Mouse (Mus musculus) midbrain, embryonic 12.5 days (tissue): ENCODE data around the gene Sfta2. TPM values are rescaled to one million over a fixed set of nuclear protein-coding genes. Genes with fewer than 3 reads are reported as not detected.
A peak's percentile ranks its signal among the peaks of the same experiment; 100 is the strongest.

Experiments used
- ATAC-seq: fragments of 200-750 bp; cut with Nextera tagmentation; 2 replicates; pipeline ENCODE4 v1.8.0; 2017; ENCODE audit warnings: low read depth, moderate TSS enrichment, moderate library complexity; ENCODE audit not compliant: low FRiP score
- H3K27ac ChIP-seq: fragments of 300-500 bp; sonication (generic); replicated peaks from 2 replicates; pipeline ENCODE4 v1.5.1; 2016; ENCODE audit warnings: mild to moderate bottlenecking
- H3K27me3 ChIP-seq: fragments of 300-500 bp; sonication (generic); 2 replicates; pipeline ENCODE4 v1.6.1; 2016; ENCODE audit warnings: mild to moderate bottlenecking
- H3K36me3 ChIP-seq: fragments of 300-500 bp; sonication (generic); 2 replicates; pipeline ENCODE4 v1.6.1; 2016
- H3K4me1 ChIP-seq: fragments of 300-500 bp; sonication (generic); 2 replicates; pipeline ENCODE4 v1.6.1; 2016
- H3K4me2 ChIP-seq: fragments of 300-500 bp; sonication (generic); replicated peaks from 2 replicates; pipeline ENCODE4 v1.6.1; 2016; ENCODE audit warnings: mild to moderate bottlenecking, moderate library complexity
- H3K4me3 ChIP-seq: fragments of 300-500 bp; sonication (generic); 2 replicates; pipeline ENCODE4 v1.5.1; 2016; ENCODE audit warnings: mild to moderate bottlenecking
- H3K9ac ChIP-seq: fragments of 300-500 bp; sonication (generic); replicated peaks from 2 replicates; pipeline ENCODE4 v1.6.1; 2016; ENCODE audit warnings: mild to moderate bottlenecking, moderate library complexity
- H3K9me3 ChIP-seq: fragments of 300-500 bp; sonication (generic); 2 replicates; pipeline ENCODE4 v1.6.1; 2016; ENCODE audit warnings: mild to moderate bottlenecking
- WGBS: fragments of 180-500 bp; shearing (Covaris S2); methylation state at CpG from one replicate; pipeline ENCODE4 v1.1.7; 2016; 5-methylcytosine and 5-hydroxymethylcytosine counted together
- polyA plus RNA-seq: library from polyadenylated mRNA; unstranded; fragments of >200 nt; fragmentation: Nextera tagmentation; extraction: Ambion mirVana; gene quantifications from 2 replicates; pipeline ENCODE4 v1.2.1, GENCODE M21; 2016

Sfta2 gene
- polyA plus RNA-seq, 1 experiment from 2014 or later, result not detected

DNA sequence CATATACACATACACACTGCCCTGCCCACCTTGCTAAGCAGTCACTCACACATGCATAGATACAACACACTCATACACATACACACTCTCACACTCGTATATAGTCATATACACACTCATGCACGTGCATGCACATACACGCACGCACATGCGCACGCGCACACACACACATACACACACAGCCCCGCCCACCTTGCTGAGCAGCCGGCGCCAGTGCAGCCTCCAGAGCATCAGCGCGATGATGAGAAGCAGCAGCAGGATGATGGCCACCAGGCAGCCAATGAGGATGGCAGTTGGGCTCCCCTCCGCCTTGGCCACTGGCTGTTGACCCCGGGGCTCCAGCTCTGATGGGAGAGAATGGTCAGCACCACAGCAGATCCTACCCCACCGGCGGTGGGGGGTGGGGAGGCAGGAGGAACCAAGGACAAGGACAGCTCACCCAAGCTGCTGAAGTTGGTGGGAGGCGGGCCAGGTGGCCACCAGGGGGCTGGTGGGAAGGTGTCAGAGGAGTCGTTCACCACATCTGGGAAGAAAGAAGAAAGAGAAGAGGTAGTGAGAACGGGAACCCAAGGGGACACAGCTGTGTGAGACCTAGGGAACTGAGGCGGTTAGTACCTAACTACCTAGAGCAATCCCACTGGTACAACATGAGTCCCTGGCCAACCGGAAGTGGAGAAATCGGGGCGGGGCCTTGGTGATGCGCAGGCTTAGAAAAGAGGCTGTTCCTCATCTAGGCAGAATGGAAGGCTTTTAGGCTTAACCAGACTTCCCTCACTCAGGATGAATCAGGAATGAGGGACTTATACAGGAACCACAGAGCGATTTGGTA, 87.2 kb downstream of the Sfta2 start:
- Histone ChIP-seq H3K27ac (no peak overlapping the region), H3K4me3 (no peak overlapping the region), H3K9me3 (no peaks in the 10 kb centered on the region), H3K9ac (no peak overlapping the region), H3K27me3 (0 out of 2 replicates have a peak, but pooled peaks cover 3% of the 10 kb centered on the region), H3K4me2 (no peak overlapping the region), H3K36me3 (peaks cover 100% of the 10 kb centered on the region), H3K4me1 (peaks cover 17% of the 10 kb centered on the region)
- 90% methylated on average over 25 of the region's 25 CpGs for WGBS
- no peak for ATAC-seq

DNA sequence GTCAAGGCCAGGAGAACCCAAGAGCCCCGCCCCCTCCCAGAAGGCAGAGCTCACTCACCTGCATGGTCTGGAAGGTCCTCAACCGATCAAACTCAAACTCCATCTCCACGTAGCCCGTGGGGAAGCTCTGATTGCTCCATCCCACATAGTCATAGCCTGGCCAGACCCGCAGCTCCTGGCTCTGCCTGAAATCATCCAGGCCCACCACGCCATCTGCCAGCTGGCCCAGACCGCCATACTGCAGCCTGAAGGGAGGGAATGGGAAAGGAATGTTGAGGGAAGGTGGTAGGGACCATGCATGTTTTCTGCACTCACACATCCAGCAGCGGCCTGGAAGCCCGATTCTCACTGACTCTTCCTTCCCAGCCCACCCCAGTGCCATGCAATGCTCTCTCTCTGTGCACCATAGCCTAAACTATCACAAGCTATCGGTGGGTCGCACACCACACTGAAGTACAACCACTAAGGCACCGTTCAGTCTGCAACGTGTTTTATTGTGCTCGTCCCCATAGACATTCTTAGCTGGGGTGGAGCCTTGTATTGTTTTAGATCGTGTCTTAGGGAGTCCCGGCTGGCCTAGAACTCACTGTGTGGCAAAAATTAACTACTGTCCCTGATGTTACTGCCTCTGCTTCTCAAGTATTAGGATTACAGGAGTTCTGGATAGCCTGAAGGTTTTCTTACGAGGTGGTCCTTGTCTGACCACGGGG, 88.7 kb downstream of the Sfta2 start:
- H3K27me3 ChIP-seq, result 0 out of 2 replicates have a peak, but pooled peaks cover 3% of the 10 kb centered on the region
- 0 out of 2 replicates have a peak overlapping the region, but pooled peaks have one; percentile 15 for H3K27ac ChIP-seq
- WGBS, result 93% methylated on average over 18 of the region's 18 CpGs
- ATAC-seq, result no peak
- no peak overlapping the region for H3K4me3 ChIP-seq
- no peak overlapping the region for H3K4me2 ChIP-seq
- no peak overlapping the region for H3K9ac ChIP-seq
- H3K36me3 ChIP-seq, result peaks cover 93% of the 10 kb centered on the region
- no peaks in the 10 kb centered on the region for H3K9me3 ChIP-seq
- peaks cover 16% of the 10 kb centered on the region for H3K4me1 ChIP-seq

DNA sequence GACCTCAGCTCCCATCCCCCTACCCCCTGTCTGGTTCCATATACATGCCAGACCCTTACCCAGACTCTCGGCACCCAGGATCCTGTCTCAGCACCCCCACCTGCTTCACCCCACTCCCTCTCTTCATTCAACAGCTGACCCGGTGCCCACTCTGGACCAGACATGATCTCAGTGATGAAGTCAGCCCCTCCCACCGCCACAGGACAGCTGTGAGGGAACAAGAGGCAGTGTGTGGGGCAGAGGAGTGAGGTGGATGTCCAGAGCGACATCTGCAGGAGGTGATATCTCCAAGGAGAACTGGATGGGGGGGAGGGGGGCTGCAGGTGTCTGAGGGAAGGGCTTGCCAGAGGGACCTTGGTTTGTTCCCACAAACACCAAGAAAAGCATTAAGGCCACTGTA, 90.5 kb downstream of the Sfta2 start:
- 85% methylated on average over 4 of the region's 4 CpGs for WGBS
- no peak overlapping the region for H3K4me3 ChIP-seq
- no peak overlapping the region for H3K27ac ChIP-seq
- peaks cover 4% of the 10 kb centered on the region for H3K4me1 ChIP-seq
- no peaks in the 10 kb centered on the region for H3K9me3 ChIP-seq
- no peak for ATAC-seq
- peaks cover 87% of the 10 kb centered on the region for H3K36me3 ChIP-seq
- no peak overlapping the region for H3K4me2 ChIP-seq
- H3K9ac ChIP-seq, result no peak overlapping the region
- H3K27me3 ChIP-seq, result 0 out of 2 replicates have a peak, but pooled peaks cover 3% of the 10 kb centered on the region

DNA sequence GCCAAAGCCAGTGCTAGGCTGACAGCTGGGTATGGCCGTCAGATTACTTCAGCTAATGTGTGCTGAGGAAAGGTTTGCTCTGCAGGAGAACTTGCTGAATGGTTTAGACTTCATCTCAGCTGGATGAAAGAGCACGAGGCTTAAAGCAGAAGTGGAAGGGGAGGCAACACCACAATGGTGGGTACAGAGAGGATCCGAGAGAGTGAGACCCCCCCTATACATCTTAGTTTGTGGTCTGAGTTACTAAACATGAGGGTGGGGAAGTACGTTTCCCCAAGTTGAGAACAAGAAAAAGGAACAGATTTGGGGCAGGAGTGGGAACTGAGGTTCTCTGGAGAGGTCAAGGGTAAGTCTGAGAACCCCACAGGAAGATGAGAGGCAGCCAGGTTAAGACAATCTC, 91.0 kb downstream of the Sfta2 start:
- Histone ChIP-seq H3K4me2 (no peak overlapping the region), H3K4me3 (no peak overlapping the region), H3K27ac (no peak overlapping the region), H3K36me3 (peaks cover 81% of the 10 kb centered on the region), H3K9me3 (no peaks in the 10 kb centered on the region), H3K27me3 (0 out of 2 replicates have a peak, but pooled peaks cover 3% of the 10 kb centered on the region), H3K4me1 (peaks cover 9% of the 10 kb centered on the region), H3K9ac (no peak overlapping the region)
- no peak for ATAC-seq
- 84% methylated on average over 4 of the region's 4 CpGs for WGBS

DNA sequence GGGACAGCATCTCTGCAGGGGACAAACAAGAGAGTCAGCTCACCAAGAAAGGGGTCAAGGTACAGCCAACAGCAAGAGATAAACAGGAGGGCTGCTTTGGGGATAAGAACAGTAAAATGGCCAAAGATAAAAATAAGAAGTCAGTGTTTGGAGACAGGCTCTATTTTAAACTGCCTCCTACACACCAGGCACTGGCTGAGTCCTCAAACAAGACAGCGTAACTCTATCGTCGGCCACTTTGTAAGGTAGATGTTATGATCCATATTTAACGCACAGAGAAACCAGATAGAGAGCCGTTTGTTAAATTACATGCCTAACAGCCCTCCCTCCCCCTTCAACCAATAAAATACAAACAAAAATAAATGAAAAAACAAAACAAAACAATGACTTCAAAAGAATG, 92.6 kb downstream of the Sfta2 start:
- Histone ChIP-seq H3K4me2 (no peak overlapping the region), H3K9me3 (no peaks in the 10 kb centered on the region), H3K4me1 (peaks cover 25% of the 10 kb centered on the region), H3K36me3 (peaks cover 66% of the 10 kb centered on the region), H3K27ac (no peak overlapping the region), H3K4me3 (no peak overlapping the region), H3K27me3 (0 out of 2 replicates have a peak, but pooled peaks cover 3% of the 10 kb centered on the region), H3K9ac (no peak overlapping the region)
- no peak for ATAC-seq
- 95% methylated on average over 5 of the region's 5 CpGs for WGBS

DNA sequence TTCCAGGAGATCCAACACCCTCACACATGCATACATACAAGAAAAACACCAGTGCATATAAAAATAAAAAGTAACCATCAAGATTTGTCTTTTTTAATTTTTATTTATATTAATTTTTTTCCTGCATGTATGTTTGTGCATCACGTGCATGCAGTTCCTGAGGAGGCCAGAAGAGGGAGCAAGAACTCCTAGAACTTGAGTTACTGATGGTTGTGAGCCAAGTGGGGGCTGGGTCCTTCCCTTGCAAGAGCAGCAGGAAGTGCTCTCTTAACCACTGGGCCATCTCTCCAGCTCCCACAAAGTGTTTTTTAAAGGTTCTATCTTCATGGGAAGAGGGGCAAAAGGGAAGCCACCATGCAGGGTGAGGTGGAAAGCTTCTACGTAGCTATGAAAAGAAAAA, 93.9 kb downstream of the Sfta2 start:
- Histone ChIP-seq H3K4me3 (no peak overlapping the region), H3K27ac (no peak overlapping the region)

DNA sequence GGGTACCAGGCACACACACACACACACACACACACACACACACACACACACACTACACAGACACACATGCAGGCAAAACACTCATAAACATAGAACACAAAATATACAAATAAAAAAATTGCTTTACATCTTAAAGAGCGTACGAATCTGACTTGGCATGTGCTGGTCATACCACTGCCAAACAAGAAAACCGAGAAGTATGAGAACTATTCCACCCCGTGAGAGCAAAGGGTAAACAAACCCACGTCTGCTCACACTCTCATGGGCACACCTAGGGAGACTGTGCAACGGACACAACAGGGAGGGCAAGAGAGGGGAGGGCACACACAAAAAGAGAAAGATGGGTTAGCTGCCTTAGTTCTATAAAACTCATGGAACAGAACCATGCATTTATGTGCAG, 95.3 kb downstream of the Sfta2 start:
- Histone ChIP-seq H3K4me3 (peak overlapping the region; percentile 44), H3K9ac (peak overlapping the region; percentile 68), H3K4me2 (peak overlapping the region; percentile 84), H3K4me1 (peaks cover 36% of the 10 kb centered on the region), H3K36me3 (peaks cover 45% of the 10 kb centered on the region), H3K9me3 (no peaks in the 10 kb centered on the region), H3K27ac (peak overlapping the region; percentile 100), H3K27me3 (no peaks in the 10 kb centered on the region)
- 61% methylated on average over 6 of the region's 6 CpGs for WGBS
- no peak for ATAC-seq

More for the DNA sequence above, 93.9 kb downstream of the Sfta2 start:
- ATAC-seq, result no peak
- Histone ChIP-seq H3K27me3 (0 out of 2 replicates have a peak, but pooled peaks cover 3% of the 10 kb centered on the region), H3K36me3 (peaks cover 59% of the 10 kb centered on the region), H3K4me2 (no peak overlapping the region), H3K4me1 (peaks cover 36% of the 10 kb centered on the region), H3K9ac (no peak overlapping the region), H3K9me3 (no peaks in the 10 kb centered on the region)
- 94% methylated on average over 2 of the region's 2 CpGs for WGBS

DNA sequence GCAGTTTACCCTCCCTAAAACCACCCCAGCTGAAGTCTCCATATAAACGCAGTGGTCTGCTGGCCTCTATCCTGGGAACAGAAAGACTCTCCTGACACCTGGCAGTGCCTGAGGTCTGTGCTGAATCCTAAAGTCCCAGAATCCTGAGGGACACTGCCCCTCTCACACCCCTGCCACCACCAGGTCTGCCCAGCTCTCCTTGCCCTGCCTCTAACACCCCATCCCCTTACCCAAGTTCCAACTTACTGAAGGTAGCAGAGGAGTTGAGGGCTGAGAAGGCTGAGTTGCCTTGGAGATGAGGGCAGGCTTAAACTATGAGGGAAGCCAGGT, 96.0 kb downstream of the Sfta2 start:
- H3K4me2 ChIP-seq, result peak overlapping the region; percentile 84
- H3K27me3 ChIP-seq, result no peaks in the 10 kb centered on the region
- ATAC-seq, result no peak; the same call in 1 of the 2 replicates
- peak overlapping the region; percentile 68 for H3K9ac ChIP-seq
- peaks cover 38% of the 10 kb centered on the region for H3K36me3 ChIP-seq
- H3K27ac ChIP-seq, result peak overlapping the region; percentile 100
- 13% methylated on average over 1 of the region's 1 CpGs for WGBS
- H3K4me1 ChIP-seq, result peaks cover 43% of the 10 kb centered on the region
- peak overlapping the region; percentile 44 for H3K4me3 ChIP-seq
- H3K9me3 ChIP-seq, result no peaks in the 10 kb centered on the region

DNA sequence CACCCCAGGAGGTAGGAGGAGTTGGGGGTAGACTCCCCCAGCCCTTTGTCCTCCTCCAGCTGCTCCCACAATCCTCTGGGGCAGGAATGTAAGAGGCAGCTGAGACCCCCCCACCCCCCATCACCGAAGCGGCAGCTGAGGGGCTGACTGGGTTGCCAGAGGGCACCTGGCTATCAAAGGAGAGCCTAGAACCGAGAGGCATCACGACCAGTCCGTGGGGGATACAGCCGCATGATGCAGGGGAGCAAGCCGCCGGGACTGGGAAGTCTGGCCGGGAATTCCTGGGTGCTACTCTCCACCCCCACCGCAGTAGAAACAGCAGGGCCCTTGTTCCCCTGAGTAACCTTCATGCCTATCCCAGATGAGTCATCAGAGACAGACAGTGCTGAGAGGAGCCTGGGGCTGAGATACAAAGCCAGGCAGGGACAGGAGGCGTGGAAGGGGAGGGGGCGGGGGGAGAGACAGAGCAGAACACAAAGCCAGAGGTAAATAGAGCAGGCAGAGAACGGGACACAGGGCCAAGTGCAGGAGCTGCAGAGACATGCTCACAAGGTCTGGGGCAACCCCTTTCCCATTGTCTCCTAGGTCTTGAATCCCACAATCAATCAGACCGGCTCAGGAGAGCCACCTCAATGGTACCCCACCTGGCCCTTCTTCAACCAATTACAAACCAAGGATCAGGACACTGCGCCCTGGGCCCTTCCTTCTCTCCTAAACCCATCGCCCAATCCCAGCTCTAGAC, 96.6 kb downstream of the Sfta2 start:
- peaks cover 47% of the 10 kb centered on the region for H3K4me1 ChIP-seq
- no peaks in the 10 kb centered on the region for H3K9me3 ChIP-seq
- H3K27ac ChIP-seq, result peak overlapping the region; percentile 100
- H3K4me3 ChIP-seq, result peak overlapping the region; percentile 44
- WGBS, result 1% methylated on average over 16 of the region's 16 CpGs
- peak; percentile 72 for ATAC-seq
- no peaks in the 10 kb centered on the region for H3K27me3 ChIP-seq
- peak overlapping the region; percentile 84 for H3K4me2 ChIP-seq
- peak overlapping the region; percentile 68 for H3K9ac ChIP-seq
- H3K36me3 ChIP-seq, result peaks cover 33% of the 10 kb centered on the region

DNA sequence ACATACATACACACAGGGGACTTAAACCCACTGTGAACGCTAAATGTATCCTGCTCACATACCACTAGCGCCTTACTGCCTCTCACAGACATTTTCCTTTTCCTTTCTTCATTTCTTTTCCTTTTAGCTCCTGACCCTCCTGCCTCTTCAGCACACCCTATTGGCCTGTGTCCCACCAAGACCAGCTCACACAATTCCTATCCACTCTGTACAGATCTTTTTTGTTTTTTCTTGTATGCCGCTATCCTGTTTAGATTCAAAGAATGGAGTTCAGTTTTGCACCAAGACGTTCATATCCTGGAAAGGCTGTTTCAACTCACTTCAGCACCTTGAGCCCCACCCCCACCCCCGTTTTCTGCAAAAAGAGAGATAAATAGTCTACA, 97.1 kb downstream of the Sfta2 start:
- H3K4me2 ChIP-seq, result peak overlapping the region; percentile 84
- H3K9me3 ChIP-seq, result no peaks in the 10 kb centered on the region
- H3K9ac ChIP-seq, result peak overlapping the region; percentile 68
- peaks cover 27% of the 10 kb centered on the region for H3K36me3 ChIP-seq
- peak overlapping the region; percentile 100 for H3K27ac ChIP-seq
- 22% methylated on average over 5 of the region's 5 CpGs for WGBS
- peak overlapping the region; percentile 44 for H3K4me3 ChIP-seq
- H3K27me3 ChIP-seq, result no peaks in the 10 kb centered on the region
- H3K4me1 ChIP-seq, result peaks cover 47% of the 10 kb centered on the region
- no peak for ATAC-seq

DNA sequence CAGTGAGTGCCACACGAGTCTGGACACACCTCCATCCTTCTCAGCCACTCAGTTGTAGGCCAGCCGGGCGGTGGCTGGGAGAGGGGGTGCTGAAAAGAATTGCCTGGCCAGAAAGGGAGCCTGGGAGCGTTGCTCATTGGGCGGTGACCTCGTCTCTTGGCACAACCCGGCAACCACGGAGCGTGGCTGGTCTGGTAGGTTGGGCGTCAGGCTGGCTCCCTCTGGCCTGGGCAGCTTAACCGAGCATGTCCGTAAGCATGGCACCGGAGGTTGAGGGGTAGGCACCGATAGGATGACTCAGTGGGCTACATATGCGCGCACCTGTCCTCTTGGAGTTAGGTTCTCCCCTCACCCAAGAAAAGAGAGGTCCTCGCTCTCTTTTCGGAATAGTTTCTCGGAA, 98.6 kb downstream of the Sfta2 start:
- peak overlapping the region; percentile 94 for H3K9ac ChIP-seq
- H3K4me3 ChIP-seq, result peak overlapping the region; percentile 89
- H3K36me3 ChIP-seq, result peaks cover 20% of the 10 kb centered on the region
- peak overlapping the region; percentile 84 for H3K4me2 ChIP-seq
- peaks cover 53% of the 10 kb centered on the region for H3K4me1 ChIP-seq
- no peak for ATAC-seq
- no peaks in the 10 kb centered on the region for H3K27me3 ChIP-seq
- WGBS, result 2% methylated on average over 19 of the region's 19 CpGs
- H3K27ac ChIP-seq, result peak overlapping the region; percentile 100
- H3K9me3 ChIP-seq, result no peaks in the 10 kb centered on the region
